Mouse (Mus musculus) kidney, embryonic 15.5 days (tissue): ENCODE measurements at regions not wholly inside any gene's neighbourhood (a gene's known extent, or its start where the extent isn't known, plus 50 kb on each side); places are given as distances from the start of the nearest gene placed in this dataset.
A peak's percentile ranks its signal among the peaks of the same experiment; 100 is the strongest.

ENCODE experiments used
- ATAC-seq: fragments of 200-750 bp; cut with Nextera tagmentation; replicated peaks from 2 replicates; pipeline ENCODE4 v1.8.0; 2017; ENCODE audit warnings: moderate TSS enrichment; ENCODE audit not compliant: low FRiP score
- H3K27ac ChIP-seq: fragments of 300-500 bp; sonication (generic); 2 replicates; pipeline ENCODE4 v1.5.1; 2015; ENCODE audit warnings: mild to moderate bottlenecking, inconsistent platforms
- H3K27me3 ChIP-seq: fragments of 300-500 bp; sonication (generic); 2 replicates; pipeline ENCODE4 v1.6.1; 2015; ENCODE audit warnings: inconsistent platforms
- H3K36me3 ChIP-seq: fragments of 300-500 bp; sonication (generic); 2 replicates; pipeline ENCODE4 v1.6.1; 2015; ENCODE audit warnings: inconsistent platforms
- H3K4me1 ChIP-seq: fragments of 300-500 bp; sonication (generic); 2 replicates; pipeline ENCODE4 v1.6.1; 2015; ENCODE audit warnings: inconsistent platforms
- H3K4me2 ChIP-seq: fragments of 300-500 bp; sonication (generic); 2 replicates; pipeline ENCODE4 v1.6.1; 2015; ENCODE audit warnings: moderate library complexity, mild to moderate bottlenecking, inconsistent platforms
- H3K4me3 ChIP-seq: fragments of 300-500 bp; sonication (generic); replicated peaks from 2 replicates; pipeline ENCODE4 v1.5.1; 2015; ENCODE audit warnings: mild to moderate bottlenecking, inconsistent platforms
- H3K9ac ChIP-seq: fragments of 300-500 bp; sonication (generic); 2 replicates; pipeline ENCODE4 v1.6.1; 2015; ENCODE audit warnings: mild to moderate bottlenecking, inconsistent platforms
- H3K9me3 ChIP-seq: fragments of 300-500 bp; sonication (generic); replicated peaks from 2 replicates; pipeline ENCODE4 v1.6.1; 2016; ENCODE audit warnings: inconsistent platforms
- WGBS: fragments of 180-500 bp; shearing (Covaris S2); methylation state at CpG from one replicate; pipeline ENCODE4 v1.1.7; 2015; ENCODE audit warnings: mixed read lengths; 5-methylcytosine and 5-hydroxymethylcytosine counted together

DNA sequence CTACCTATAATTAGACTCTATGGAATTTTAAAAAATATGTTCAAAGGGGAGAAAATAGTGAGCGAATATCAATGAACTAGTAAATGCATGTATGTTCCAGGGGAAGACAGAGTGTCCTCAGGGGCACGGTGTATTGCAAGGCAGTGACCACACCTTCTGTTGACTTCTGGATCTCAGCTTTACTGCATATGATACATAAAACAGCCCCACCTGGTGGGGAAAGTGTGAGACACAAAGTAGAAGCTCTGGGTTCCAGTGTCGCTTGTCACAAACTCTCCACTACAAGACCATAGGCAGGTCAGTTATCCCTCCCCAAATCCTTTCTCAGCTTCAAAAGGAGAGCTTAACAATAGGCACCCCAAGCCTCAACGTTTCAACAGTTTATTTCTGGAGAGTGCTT lies 168.8 kb downstream of the Gm11361 start:
- Histone ChIP-seq H3K9me3 (no peaks in the 10 kb centered on the region), H3K27me3 (no peaks in the 10 kb centered on the region), H3K36me3 (no peaks in the 10 kb centered on the region), H3K27ac (no peak overlapping the region), H3K4me3 (no peak overlapping the region), H3K9ac (no peak overlapping the region), H3K4me2 (no peak overlapping the region), H3K4me1 (peaks cover 9% of the 10 kb centered on the region; the same call in 1 of the 2 replicates)
- WGBS: 77% methylated on average over 4 of the region's 4 CpGs
- ATAC-seq: no peak

DNA sequence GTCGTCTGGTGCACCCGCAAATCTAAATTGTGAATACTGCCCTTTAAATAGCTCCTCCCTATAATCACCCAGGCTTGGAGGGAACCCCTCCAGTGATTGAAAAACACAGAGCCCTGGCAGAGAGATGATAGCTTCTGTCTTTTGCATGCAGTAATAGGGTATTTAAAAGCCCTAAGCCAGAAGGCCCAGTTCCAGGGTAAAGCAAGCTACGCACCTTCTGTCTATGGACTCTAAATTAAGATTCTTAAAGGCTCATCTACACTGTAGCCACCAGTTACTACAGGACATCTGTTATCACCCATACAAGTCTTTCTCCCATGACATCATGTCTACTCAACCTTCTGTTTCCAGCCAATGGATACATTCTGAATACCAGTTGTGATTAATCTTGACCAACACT lies 167.8 kb downstream of the Gm11361 start:
- Histone ChIP-seq H3K27me3 (no peaks in the 10 kb centered on the region), H3K9me3 (no peaks in the 10 kb centered on the region), H3K27ac (peak overlapping the region; percentile 15; the same call in 1 of the 2 replicates), H3K4me1 (peaks cover 11% of the 10 kb centered on the region), H3K9ac (no peak overlapping the region), H3K4me3 (no peak overlapping the region), H3K36me3 (no peaks in the 10 kb centered on the region), H3K4me2 (no peak overlapping the region)
- 62% methylated on average over 3 of the region's 3 CpGs for WGBS
- ATAC-seq: no peak

DNA sequence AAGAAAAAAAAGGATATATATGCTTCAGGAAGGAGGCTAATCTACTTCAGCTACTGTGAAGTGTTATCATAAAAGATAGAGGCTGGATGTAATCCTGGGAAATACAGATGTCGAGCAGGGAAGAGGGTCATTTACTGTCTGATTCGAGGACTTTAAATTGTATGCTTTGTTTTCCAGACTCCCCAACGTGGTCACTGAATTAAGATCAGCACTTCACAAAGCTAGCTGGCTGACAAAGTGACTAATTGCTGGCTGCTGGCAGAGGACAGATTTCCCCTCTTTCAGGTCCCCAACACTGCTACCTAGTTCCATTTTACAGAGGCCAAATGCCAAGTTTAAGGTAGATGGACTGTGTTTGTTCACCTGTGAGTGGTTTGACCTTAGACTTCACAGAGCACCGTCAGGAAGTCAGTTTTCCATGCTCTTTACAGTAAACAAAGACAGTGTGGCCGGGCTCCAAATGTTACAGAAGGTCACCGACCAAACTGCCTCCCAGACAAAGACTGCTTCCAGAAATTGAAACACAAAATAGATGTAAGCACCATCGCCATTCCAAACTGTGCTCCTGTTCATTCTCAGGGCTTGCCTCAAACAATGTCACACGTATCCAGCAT lies 167.2 kb downstream of the Gm11361 start:
- WGBS: 16% methylated on average over 8 of the region's 8 CpGs
- Histone ChIP-seq H3K9me3 (no peaks in the 10 kb centered on the region), H3K4me2 (no peak overlapping the region), H3K27me3 (no peaks in the 10 kb centered on the region), H3K9ac (no peak overlapping the region), H3K36me3 (no peaks in the 10 kb centered on the region), H3K27ac (peak overlapping the region; percentile 15; the same call in 1 of the 2 replicates), H3K4me1 (peaks cover 17% of the 10 kb centered on the region), H3K4me3 (no peak overlapping the region)
- peak; percentile 52; the same call in 1 of the 2 replicates for ATAC-seq

DNA sequence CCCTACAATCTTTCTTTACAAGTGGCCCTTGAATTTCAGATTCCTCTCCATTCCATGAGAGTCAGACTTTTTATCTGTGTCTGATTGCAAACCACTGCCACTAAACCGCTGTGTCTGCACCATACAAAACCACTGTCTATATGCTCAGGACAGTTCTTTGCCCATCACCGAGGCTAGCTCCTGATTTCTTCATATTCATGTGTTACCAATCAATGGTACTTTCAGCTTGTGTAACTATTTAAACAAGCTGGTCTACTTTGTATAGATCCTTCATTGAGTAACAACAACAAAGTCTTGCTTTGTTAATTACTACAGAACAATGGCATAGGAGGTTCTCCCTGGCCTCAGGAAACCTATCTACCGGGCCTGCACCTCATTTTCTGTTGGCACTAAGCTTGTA lies 164.0 kb downstream of the Gm11361 start:
- H3K4me1 ChIP-seq: peaks cover 49% of the 10 kb centered on the region
- H3K9me3 ChIP-seq: no peaks in the 10 kb centered on the region
- no peaks in the 10 kb centered on the region for H3K36me3 ChIP-seq
- no peak overlapping the region for H3K27ac ChIP-seq
- no peak for ATAC-seq
- H3K4me2 ChIP-seq: no peak overlapping the region
- WGBS: 89% methylated on average over 3 of the region's 3 CpGs
- no peaks in the 10 kb centered on the region for H3K27me3 ChIP-seq
- H3K9ac ChIP-seq: no peak overlapping the region
- H3K4me3 ChIP-seq: no peak overlapping the region

DNA sequence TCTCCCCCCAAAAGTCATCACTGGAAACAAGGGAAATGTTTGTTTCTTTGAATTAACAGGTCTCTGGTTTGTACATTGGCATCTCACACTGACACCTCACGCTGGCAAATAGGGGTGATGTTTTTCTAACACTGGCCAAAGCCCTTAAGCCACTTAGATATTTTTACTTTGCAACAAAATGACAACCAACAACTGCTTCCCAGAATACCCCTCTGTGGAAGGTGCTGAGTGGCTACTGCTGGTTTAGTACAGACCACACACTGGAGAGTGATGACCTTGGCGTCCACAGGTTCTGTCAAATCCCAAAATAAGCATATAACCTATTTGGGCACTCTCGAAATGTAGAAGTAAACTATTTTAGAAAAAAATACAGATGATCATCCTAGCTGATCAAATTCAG lies 163.3 kb downstream of the Gm11361 start:
- no peaks in the 10 kb centered on the region for H3K27me3 ChIP-seq
- H3K9ac ChIP-seq: no peak overlapping the region
- no peak overlapping the region for H3K4me2 ChIP-seq
- no peaks in the 10 kb centered on the region for H3K9me3 ChIP-seq
- no peak for ATAC-seq
- WGBS: 78% methylated on average over 3 of the region's 3 CpGs
- H3K4me1 ChIP-seq: peaks cover 56% of the 10 kb centered on the region
- no peak overlapping the region for H3K4me3 ChIP-seq
- no peak overlapping the region for H3K27ac ChIP-seq
- H3K36me3 ChIP-seq: no peaks in the 10 kb centered on the region

DNA sequence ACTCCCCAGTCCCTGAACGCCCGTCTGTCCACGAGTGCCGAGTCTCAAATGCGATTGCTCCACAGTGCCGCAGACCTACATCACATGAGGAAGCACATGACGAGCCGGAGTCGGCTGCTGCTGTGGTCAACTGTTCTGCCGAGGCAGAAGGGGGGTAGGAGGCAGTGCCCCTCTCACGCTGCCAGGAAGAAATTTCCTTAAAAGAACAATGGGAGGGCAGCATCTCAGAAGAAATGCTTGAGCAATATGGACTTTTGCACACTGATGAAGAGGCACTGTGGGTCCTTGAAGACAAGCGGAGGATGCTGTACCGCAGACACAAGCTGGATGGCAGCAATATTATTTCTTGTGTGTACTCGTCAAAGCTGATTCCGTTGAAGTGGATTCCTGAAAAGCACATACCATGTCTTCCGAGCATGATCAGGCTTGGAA lies 162.6 kb downstream of the Gm11361 start:
- 44% methylated on average over 16 of the region's 16 CpGs for WGBS
- H3K4me1 ChIP-seq: peaks cover 58% of the 10 kb centered on the region
- peak overlapping the region; percentile 50 for H3K4me2 ChIP-seq
- H3K9me3 ChIP-seq: no peaks in the 10 kb centered on the region
- no peak for ATAC-seq
- H3K36me3 ChIP-seq: no peaks in the 10 kb centered on the region
- no peaks in the 10 kb centered on the region for H3K27me3 ChIP-seq
- H3K27ac ChIP-seq: peak overlapping the region; percentile 15
- H3K9ac ChIP-seq: no peak overlapping the region
- peak overlapping the region; percentile 14; the same call in 1 of the 2 replicates for H3K4me3 ChIP-seq

DNA sequence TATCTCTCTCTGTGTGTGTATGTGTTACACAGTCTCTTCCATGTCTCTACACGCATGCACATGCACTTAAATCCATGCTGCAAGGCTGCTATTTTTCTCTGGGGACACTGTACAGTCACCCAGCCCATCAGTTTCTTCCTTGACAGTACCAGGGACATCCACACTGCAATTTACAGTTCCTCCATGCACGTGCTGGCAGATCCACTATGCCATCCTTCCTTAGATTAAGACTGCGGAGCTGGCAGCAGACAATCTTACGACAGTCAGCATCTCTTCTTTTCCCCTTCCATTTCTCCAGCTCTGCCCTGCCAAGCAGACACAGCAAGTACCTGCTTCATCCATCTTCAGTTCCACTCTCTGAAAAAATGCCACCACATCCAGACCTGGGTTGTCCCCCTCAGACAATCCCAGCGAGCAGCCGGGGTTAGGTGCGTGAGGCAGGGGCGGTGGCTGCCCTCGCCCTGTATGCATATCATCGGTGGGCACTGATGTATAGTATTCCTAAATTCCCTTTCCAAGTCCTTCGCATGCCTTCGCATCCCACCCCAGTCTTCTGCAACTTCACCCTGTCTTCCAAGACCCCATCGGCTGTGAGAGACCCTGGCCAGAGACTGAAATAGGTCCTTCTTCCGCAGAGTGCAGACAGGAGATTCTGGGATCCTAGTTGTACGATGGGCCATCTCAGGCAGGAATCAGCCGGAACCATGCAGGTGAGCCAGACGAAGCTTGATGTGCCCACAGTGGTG lies 161.8 kb downstream of the Gm11361 start:
- Histone ChIP-seq H3K36me3 (no peaks in the 10 kb centered on the region), H3K4me1 (peaks cover 51% of the 10 kb centered on the region), H3K4me3 (no peak overlapping the region), H3K9ac (no peak overlapping the region), H3K27ac (peak overlapping the region; percentile 95), H3K4me2 (peak overlapping the region; percentile 56), H3K27me3 (no peaks in the 10 kb centered on the region), H3K9me3 (no peaks in the 10 kb centered on the region)
- no peak for ATAC-seq
- 85% methylated on average over 17 of the region's 17 CpGs for WGBS

DNA sequence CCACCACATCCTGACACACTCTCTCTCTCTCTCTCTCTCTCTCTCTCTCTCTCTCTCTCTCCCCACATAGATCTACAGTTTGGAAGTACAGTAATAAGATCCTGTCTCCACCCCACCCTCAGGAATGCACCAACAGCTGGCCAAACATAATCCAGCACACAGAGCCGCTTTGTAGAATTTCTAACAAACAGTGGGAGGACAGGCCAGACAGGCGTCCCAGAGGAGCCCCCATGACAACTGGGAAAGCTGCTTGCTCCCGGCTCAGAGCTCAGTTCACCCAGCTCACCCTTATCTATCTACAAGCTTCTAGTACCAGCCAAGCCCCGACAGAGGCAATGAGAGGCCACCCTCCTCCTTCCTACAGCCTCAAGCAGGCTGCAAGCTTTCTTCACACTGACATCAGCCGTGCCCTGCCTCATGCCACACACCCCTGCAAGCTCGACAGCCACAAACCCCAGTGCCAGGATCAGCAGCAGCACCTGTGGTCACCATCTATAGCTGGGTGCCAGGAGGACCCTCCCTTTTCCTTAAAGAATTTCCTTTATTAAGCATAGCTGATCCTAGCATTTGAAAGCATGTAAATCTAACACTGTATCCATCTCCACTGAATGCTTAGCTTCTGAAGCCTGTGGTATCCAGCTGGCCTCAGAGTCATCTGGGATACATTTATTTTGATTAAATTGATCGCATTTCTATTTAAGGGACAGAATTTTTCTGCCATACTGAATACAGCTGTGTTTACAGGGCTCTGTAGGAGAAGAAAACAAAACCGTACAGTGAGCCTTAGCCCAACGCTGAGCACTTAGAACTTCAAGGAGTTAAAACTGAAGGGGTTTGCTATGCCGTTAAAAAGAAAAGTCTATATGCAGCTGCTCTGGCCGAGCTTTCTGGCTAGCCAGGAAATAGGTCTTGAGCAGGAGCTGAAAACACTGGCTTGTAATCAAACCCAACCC lies 160.9 kb downstream of the Gm11361 start:
- H3K4me1 ChIP-seq: peaks cover 51% of the 10 kb centered on the region
- H3K27me3 ChIP-seq: no peaks in the 10 kb centered on the region
- H3K27ac ChIP-seq: peak overlapping the region; percentile 95
- H3K36me3 ChIP-seq: no peaks in the 10 kb centered on the region
- peak overlapping the region; percentile 56 for H3K4me2 ChIP-seq
- H3K9ac ChIP-seq: peak overlapping the region; percentile 31; the same call in 1 of the 2 replicates
- H3K4me3 ChIP-seq: peak overlapping the region; percentile 35
- WGBS: 12% methylated on average over 11 of the region's 11 CpGs
- peak; percentile 92 for ATAC-seq
- H3K9me3 ChIP-seq: no peaks in the 10 kb centered on the region

DNA sequence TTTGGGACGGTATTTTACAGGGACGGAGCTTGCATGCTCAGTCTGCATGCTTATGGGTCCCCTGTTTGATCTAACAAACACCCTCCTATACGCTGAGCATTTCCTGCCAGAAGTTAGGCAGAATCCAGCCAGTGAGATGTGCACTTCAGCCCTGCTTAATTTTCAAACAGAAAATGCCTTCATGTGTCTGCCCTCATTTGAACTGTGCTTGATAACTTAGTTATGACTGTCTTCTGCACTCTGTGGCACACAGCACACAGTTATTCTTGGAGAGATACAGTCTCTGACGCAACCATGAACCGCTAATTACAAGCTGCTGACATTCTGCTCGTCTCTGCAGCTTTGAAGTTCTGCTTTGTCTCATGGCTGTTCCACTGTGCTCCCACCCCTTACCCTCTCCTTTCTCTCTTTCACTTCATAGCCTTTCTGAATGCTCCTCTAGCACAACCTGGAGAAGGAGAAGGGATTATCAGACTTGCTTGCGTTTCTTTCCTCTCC lies 160.2 kb downstream of the Gm11361 start:
- Histone ChIP-seq H3K27ac (peak overlapping the region; percentile 95), H3K36me3 (no peaks in the 10 kb centered on the region), H3K4me3 (peak overlapping the region; percentile 35), H3K9me3 (no peaks in the 10 kb centered on the region), H3K9ac (peak overlapping the region; percentile 21; the same call in 1 of the 2 replicates), H3K27me3 (no peaks in the 10 kb centered on the region), H3K4me2 (peak overlapping the region; percentile 56), H3K4me1 (peaks cover 51% of the 10 kb centered on the region)
- WGBS: 5% methylated on average over 7 of the region's 7 CpGs
- ATAC-seq: peak; percentile 63

DNA sequence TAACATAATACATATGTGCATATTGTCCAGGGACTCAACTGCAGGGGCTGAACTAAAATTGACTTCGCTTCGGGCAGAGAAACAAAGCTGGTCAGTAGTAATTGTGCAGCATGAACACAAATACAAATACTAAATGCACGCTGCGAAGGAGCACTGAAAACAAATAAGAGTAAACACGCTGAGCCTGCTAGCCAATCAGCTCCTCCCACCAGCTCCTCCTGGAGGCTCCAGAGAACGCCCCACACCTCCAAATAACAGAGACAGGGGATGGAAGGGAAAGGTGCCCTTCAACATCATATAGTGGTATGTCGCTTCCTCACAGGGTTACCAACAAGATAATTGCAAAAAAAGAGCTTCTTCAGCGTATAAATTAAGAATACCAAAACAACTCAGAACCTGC lies 159.6 kb downstream of the Gm11361 start:
- no peaks in the 10 kb centered on the region for H3K9me3 ChIP-seq
- H3K4me1 ChIP-seq: peaks cover 51% of the 10 kb centered on the region
- H3K4me3 ChIP-seq: peak overlapping the region; percentile 35
- no peak for ATAC-seq
- H3K9ac ChIP-seq: no peak overlapping the region
- 39% methylated on average over 8 of the region's 8 CpGs for WGBS
- H3K36me3 ChIP-seq: no peaks in the 10 kb centered on the region
- H3K27ac ChIP-seq: peak overlapping the region; percentile 95
- H3K27me3 ChIP-seq: no peaks in the 10 kb centered on the region
- peak overlapping the region; percentile 56 for H3K4me2 ChIP-seq

DNA sequence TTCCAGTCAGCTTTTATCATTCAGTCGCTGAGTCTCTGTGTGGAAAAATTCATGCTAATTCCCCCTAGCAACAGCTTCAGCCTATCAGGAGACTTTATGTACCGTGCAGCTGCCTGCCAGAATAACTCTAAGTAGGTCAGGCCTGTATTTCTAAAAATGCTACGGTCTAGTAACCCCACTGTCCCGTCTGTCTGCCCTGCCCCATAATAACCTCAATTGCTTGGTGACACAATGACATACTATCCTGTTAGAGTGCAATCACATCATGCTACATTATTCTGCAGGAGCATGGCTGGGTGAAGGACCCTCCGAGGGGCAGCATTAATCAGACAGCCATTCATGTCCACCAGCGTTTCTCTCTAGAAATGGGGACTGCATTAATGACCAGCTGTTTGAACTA lies 158.9 kb downstream of the Gm11361 start:
- peak overlapping the region; percentile 95 for H3K27ac ChIP-seq
- H3K9ac ChIP-seq: no peak overlapping the region
- H3K4me3 ChIP-seq: no peak overlapping the region
- WGBS: 8% methylated on average over 6 of the region's 6 CpGs
- H3K9me3 ChIP-seq: no peaks in the 10 kb centered on the region
- peaks cover 51% of the 10 kb centered on the region for H3K4me1 ChIP-seq
- H3K27me3 ChIP-seq: no peaks in the 10 kb centered on the region
- H3K36me3 ChIP-seq: no peaks in the 10 kb centered on the region
- H3K4me2 ChIP-seq: peak overlapping the region; percentile 56
- ATAC-seq: peak; percentile 76
